Mouse (Mus musculus) adrenal gland, adult 18-20 months (tissue): Measurements from ENCODE around the gene Pelp1. TPM values are rescaled to one million over a fixed set of nuclear protein-coding genes. Genes with fewer than 3 reads are reported as not detected.
"Not testable (repeated sequence)": the region's sequence is repeated elsewhere in the genome, so short reads cannot be mapped to it uniquely, and the experiment has no call there.

Experiments used
- DNase-seq, 2 experiments: peaks; one replicate each; pipeline ENCODE4 v3.0.0; 2021 to 2022; ENCODE audit warnings: low spot score in 2 of 2
- total RNA-seq, 2 experiments: library from RNA; stranded (reverse); gene quantifications; 1 replicate in 1 of 2; 2 replicates in 1 of 2; pipeline ENCODE4 v1.2.3; 2021

Gene Pelp1
- total RNA-seq, 2 experiments from 2014 or later: 17.3 to 21.3 TPM

- no peak for DNase-seq
Observed at GRCm38 (mm10) chr11:70431574-70431973, 21.7 kb upstream of the Pelp1 start.

- not testable (repeated sequence) for DNase-seq
Observed at GRCm38 (mm10) chr11:70426598-70426997, 16.8 kb upstream of the Pelp1 start.

- DNase-seq: no peak
Observed at GRCm38 (mm10) chr11:70419486-70419885, 9.7 kb upstream of the Pelp1 start.

- DNase-seq: no peak
Observed at GRCm38 (mm10) chr11:70418199-70418598, 8.4 kb upstream of the Pelp1 start.

- peak; percentile 73 for DNase-seq
Observed at GRCm38 (mm10) chr11:70413961-70414360, 4.1 kb upstream of the Pelp1 start.

- DNase-seq: no peak
Observed at GRCm38 (mm10) chr11:70412591-70412990, 2.8 kb upstream of the Pelp1 start.

GRCm38 (mm10) chr11:70410297-70410643 is 439 bp upstream of the Pelp1 start:
- DNase-seq: no peak

- no peak for DNase-seq
Observed at GRCm38 (mm10) chr11:70403598-70403997, 6.2 kb downstream of the Pelp1 start.

GRCm38 (mm10) chr11:70389421-70389820 is 20.4 kb downstream of the Pelp1 start:
- no peak for DNase-seq

GRCm38 (mm10) chr11:70387436-70387835 is 22.4 kb downstream of the Pelp1 start:
- no peak for DNase-seq

- no peak for DNase-seq
Observed at GRCm38 (mm10) chr11:70384136-70384535, 25.7 kb downstream of the Pelp1 start.

- DNase-seq: no peak
Observed at GRCm38 (mm10) chr11:70381330-70381729, 28.5 kb downstream of the Pelp1 start.

- no peak for DNase-seq
Observed at GRCm38 (mm10) chr11:70380478-70381005, 29.3 kb downstream of the Pelp1 start.

GRCm38 (mm10) chr11:70376054-70376453 is 33.8 kb downstream of the Pelp1 start:
- no peak for DNase-seq

- no peak for DNase-seq
Observed at GRCm38 (mm10) chr11:70374302-70374701, 35.5 kb downstream of the Pelp1 start.

- no peak for DNase-seq
Observed at GRCm38 (mm10) chr11:70372849-70373557, 36.8 kb downstream of the Pelp1 start.

- DNase-seq: no peak
Observed at GRCm38 (mm10) chr11:70372396-70372795, 37.4 kb downstream of the Pelp1 start.

GRCm38 (mm10) chr11:70368626-70369025 is 41.2 kb downstream of the Pelp1 start:
- not testable (repeated sequence) for DNase-seq

- DNase-seq: not testable (repeated sequence)
Observed at GRCm38 (mm10) chr11:70367701-70368100, 42.1 kb downstream of the Pelp1 start.

GRCm38 (mm10) chr11:70351868-70352267 is 58.0 kb downstream of the Pelp1 start, which contains the start of gene Alox15:
TSS of gene Alox15 (minus strand) at chr11:70352031.
- DNase-seq: no peak

GRCm38 (mm10) chr11:70348630-70349029 is 61.2 kb downstream of the Pelp1 start:
- no peak for DNase-seq

- DNase-seq: no peak
Observed at GRCm38 (mm10) chr11:70347861-70348260, 62.0 kb downstream of the Pelp1 start.

GRCm38 (mm10) chr11:70345546-70345945 is 64.3 kb downstream of the Pelp1 start:
- DNase-seq: no peak
